Mouse (Mus musculus) heart, embryonic 10.5 days (tissue): Measurements from ENCODE around the gene Kif2c. TPM values are rescaled to one million over a fixed set of nuclear protein-coding genes. Genes with fewer than 3 reads are reported as not detected.
A peak's percentile ranks its signal among the peaks of the same experiment; 100 is the strongest.

Experiments used
- DNase-seq: peaks from one replicate; pipeline ENCODE4 v3.0.0-alpha.2; 2017; ENCODE audit warnings: low spot score
- H3K27ac ChIP-seq: fragments of 300-500 bp; sonication (generic); 2 replicates; pipeline ENCODE4 v1.5.1; 2016; ENCODE audit warnings: mild to moderate bottlenecking
- H3K27me3 ChIP-seq: fragments of 300-500 bp; sonication (generic); 2 replicates; pipeline ENCODE4 v1.6.1; 2016; ENCODE audit warnings: mild to moderate bottlenecking; ENCODE audit not compliant: poor library complexity, insufficient read depth, severe bottlenecking
- H3K36me3 ChIP-seq: fragments of 300-500 bp; sonication (generic); 2 replicates; pipeline ENCODE4 v1.6.1; 2016; ENCODE audit warnings: mild to moderate bottlenecking, moderate library complexity
- H3K4me1 ChIP-seq: fragments of 300-500 bp; sonication (generic); 2 replicates; pipeline ENCODE4 v1.6.1; 2016; ENCODE audit warnings: mild to moderate bottlenecking
- H3K4me3 ChIP-seq: fragments of 300-500 bp; sonication (generic); 2 replicates; pipeline ENCODE4 v1.5.1; 2016; ENCODE audit warnings: mild to moderate bottlenecking, moderate library complexity
- H3K9me3 ChIP-seq: fragments of 300-500 bp; sonication (generic); 2 replicates; pipeline ENCODE4 v1.6.1; 2016; ENCODE audit warnings: mild to moderate bottlenecking, moderate library complexity
- WGBS: fragments of 180-500 bp; shearing (Covaris S2); methylation state at CpG from one replicate; pipeline ENCODE4 v1.1.7; 2016; 5-methylcytosine and 5-hydroxymethylcytosine counted together
- microRNA-seq: library from miRNA; unstranded; fragments of <30 nt; microRNA quantifications from one replicate; pipeline ENCODE4, GENCODE M21; 2017
- polyA plus RNA-seq: library from polyadenylated mRNA; unstranded; fragments of >200 nt; fragmentation: Nextera tagmentation; extraction: Ambion mirVana; gene quantifications from 2 replicates; pipeline ENCODE4 v1.2.1, GENCODE M21; 2016

Gene Kif2c
- polyA plus RNA-seq, 1 experiment from 2014 or later: 68.7 TPM

GRCm38 (mm10) chr4:117119636-117120035, 62.8 kb downstream of the Kif2c start:
- peak overlapping the region; percentile 87 for H3K27ac ChIP-seq
- H3K9me3 ChIP-seq: no peaks in the 10 kb centered on the region
- no peak for DNase-seq
- peak overlapping the region; percentile 71 for H3K4me3 ChIP-seq
- H3K4me1 ChIP-seq: peaks cover 12% of the 10 kb centered on the region
- peaks cover 11% of the 10 kb centered on the region; the same call in 1 of the 2 replicates for H3K36me3 ChIP-seq
- H3K27me3 ChIP-seq: no peaks in the 10 kb centered on the region
- WGBS: 76% methylated on average over 5 of the region's 5 CpGs

GRCm38 (mm10) chr4:117117931-117118330, 64.5 kb downstream of the Kif2c start:
- Histone ChIP-seq H3K36me3 (peaks cover 22% of the 10 kb centered on the region), H3K9me3 (no peaks in the 10 kb centered on the region), H3K27ac (no peak overlapping the region), H3K27me3 (no peaks in the 10 kb centered on the region), H3K4me3 (no peak overlapping the region), H3K4me1 (peaks cover 6% of the 10 kb centered on the region; the same call in 1 of the 2 replicates)
- DNase-seq: no peak
- WGBS: 85% methylated on average over 7 of the region's 7 CpGs

- no peak overlapping the region for H3K27ac ChIP-seq
Measured at GRCm38 (mm10) chr4:117115592-117115991, 66.8 kb downstream of the Kif2c start.

GRCm38 (mm10) chr4:117113237-117113636, 69.2 kb downstream of the Kif2c start:
- H3K36me3 ChIP-seq: peaks cover 55% of the 10 kb centered on the region
- no peaks in the 10 kb centered on the region for H3K27me3 ChIP-seq
- WGBS: 92% methylated on average over 1 of the region's 1 CpGs
- H3K9me3 ChIP-seq: no peaks in the 10 kb centered on the region
- H3K27ac ChIP-seq: no peak overlapping the region
- no peaks in the 10 kb centered on the region for H3K4me1 ChIP-seq
- H3K4me3 ChIP-seq: no peak overlapping the region
- no peak for DNase-seq

More at GRCm38 (mm10) chr4:117115592-117115991, 66.8 kb downstream of the Kif2c start:
- Histone ChIP-seq H3K36me3 (peaks cover 35% of the 10 kb centered on the region), H3K9me3 (no peaks in the 10 kb centered on the region), H3K4me1 (no peaks in the 10 kb centered on the region), H3K4me3 (no peak overlapping the region), H3K27me3 (no peaks in the 10 kb centered on the region)
- no peak for DNase-seq
- 84% methylated on average over 5 of the region's 5 CpGs for WGBS

- 87% methylated on average over 11 of the region's 11 CpGs for WGBS
- H3K27me3 ChIP-seq: no peaks in the 10 kb centered on the region
- DNase-seq: no peak
- H3K36me3 ChIP-seq: peaks cover 62% of the 10 kb centered on the region
- no peak overlapping the region for H3K27ac ChIP-seq
- H3K4me1 ChIP-seq: no peaks in the 10 kb centered on the region; the same call in 1 of the 2 replicates
- H3K4me3 ChIP-seq: no peak overlapping the region
- no peaks in the 10 kb centered on the region for H3K9me3 ChIP-seq
Measured at GRCm38 (mm10) chr4:117110985-117111384, 71.5 kb downstream of the Kif2c start.

- H3K9me3 ChIP-seq: no peaks in the 10 kb centered on the region
- peaks cover 6% of the 10 kb centered on the region; the same call in 1 of the 2 replicates for H3K4me1 ChIP-seq
- H3K4me3 ChIP-seq: no peak overlapping the region
- H3K27me3 ChIP-seq: no peaks in the 10 kb centered on the region
- DNase-seq: no peak
- peaks cover 57% of the 10 kb centered on the region for H3K36me3 ChIP-seq
- 84% methylated on average over 13 of the region's 13 CpGs for WGBS
- no peak overlapping the region for H3K27ac ChIP-seq
Measured at GRCm38 (mm10) chr4:117110249-117110648, 72.2 kb downstream of the Kif2c start.

Small RNA genes lying within 50 kb of the gene (microRNA-seq; reads per million reads assigned to microRNA genes)
- not detected for gene Gm22398

Other genes with a start within 250 kb of the Kif2c start
- gene Urod, start 188.2 kb downstream of the Kif2c start, polyA plus RNA-seq: 128 and 133 TPM in 2 replicates
- gene Hectd3, start 187.3 kb downstream of the Kif2c start, polyA plus RNA-seq: 6.6 and 8.3 TPM in 2 replicates
- gene Eif2b3, start 163.2 kb downstream of the Kif2c start, polyA plus RNA-seq: 40.6 and 54.8 TPM in 2 replicates
- 2.9 and 3.5 TPM in 2 replicates for gene Ptch2, start 86.6 kb downstream of the Kif2c start, polyA plus RNA-seq
- gene Btbd19, start 56.9 kb downstream of the Kif2c start, polyA plus RNA-seq: 2.5 and 4.9 TPM in 2 replicates
- not detected in 2 replicates for gene Tctex1d4, start 55.8 kb downstream of the Kif2c start, polyA plus RNA-seq
- gene Plk3, start 48.7 kb downstream of the Kif2c start, polyA plus RNA-seq: 1.5 and 2.4 TPM in 2 replicates
- gene Rps8, start 26.4 kb downstream of the Kif2c start, polyA plus RNA-seq: 638 and 783 TPM in 2 replicates
- gene Tmem53, start 69.3 kb upstream of the Kif2c start, polyA plus RNA-seq: 11.0 and 14.4 TPM in 2 replicates
- 0.20 and 0.46 TPM in 2 replicates for gene Armh1, start 69.5 kb upstream of the Kif2c start, polyA plus RNA-seq